Mouse (Mus musculus) gastrocnemius, adult 8-10 months (tissue): ENCODE results near the gene Atp6v0b. TPM values are rescaled to one million over a fixed set of nuclear protein-coding genes. Genes with fewer than 3 reads are reported as not detected.
A peak's percentile ranks its signal among the peaks of the same experiment; 100 is the strongest.

Source experiments
- DNase-seq, 2 experiments: peaks; one replicate each; pipeline ENCODE4 v3.0.0; 2022; ENCODE audit warnings: low spot score in 2 of 2
- total RNA-seq, 4 experiments: library from RNA; stranded (reverse); gene quantifications; 2 replicates each; pipeline ENCODE4 v1.2.4; 2022

Atp6v0b gene
- total RNA-seq, 4 experiments from 2014 or later = 86.6 to 96.0 (median 94.8) TPM

DNA sequence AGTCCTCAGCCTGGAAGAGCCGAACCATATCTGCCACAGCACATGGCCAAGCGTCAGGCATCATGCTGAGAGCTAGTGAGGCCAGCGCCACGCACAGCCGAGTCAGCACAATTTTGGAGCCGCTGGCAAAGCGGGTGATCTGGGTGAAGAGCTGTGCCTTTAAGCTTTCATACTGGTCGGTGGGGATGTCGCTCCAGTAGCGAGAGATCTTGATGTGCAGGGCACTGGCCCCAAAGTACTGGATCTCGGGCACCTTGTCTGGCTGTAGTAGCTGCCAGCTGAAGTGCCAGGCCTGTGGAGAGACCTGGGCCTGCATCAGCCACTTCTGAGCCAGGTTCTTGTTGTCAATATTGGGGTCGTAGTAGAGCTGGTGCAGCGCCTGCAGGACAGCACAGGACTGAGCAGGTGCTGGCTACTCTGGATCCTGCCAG lies 25.0 kb upstream of the Atp6v0b start:
- peak in 1 of 2 experiments; percentile 22 for DNase-seq

DNA sequence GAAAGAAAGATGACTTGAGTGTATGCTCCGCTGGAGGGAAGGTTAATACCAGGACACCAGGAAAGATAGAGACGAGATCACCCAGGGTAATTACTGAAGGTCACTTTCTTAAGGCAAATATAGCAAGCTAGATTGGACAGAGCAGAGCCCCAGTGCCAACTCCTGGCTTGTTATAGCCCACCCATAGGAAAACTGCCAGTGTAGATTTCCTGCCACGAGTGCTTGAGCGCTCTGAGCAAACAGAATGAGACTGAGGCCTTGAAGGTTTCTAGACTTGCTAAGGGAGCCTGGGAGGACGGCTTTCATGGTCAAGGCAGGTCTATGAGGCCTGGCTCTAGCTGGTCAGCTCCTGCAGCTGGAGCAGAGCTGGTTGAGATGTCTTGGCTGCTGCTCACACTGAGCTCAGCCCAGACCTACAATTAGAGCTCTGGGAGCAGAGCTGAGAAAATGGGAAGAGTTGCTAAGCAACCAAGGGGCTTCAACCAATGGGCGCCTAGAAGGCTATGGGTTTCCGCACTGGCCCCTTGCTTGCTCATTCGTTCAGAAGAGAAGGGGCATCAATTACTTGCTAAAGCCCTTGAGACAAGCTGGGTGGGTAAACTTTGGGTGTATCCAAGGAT lies 21.8 kb upstream of the Atp6v0b start:
- no peak for DNase-seq

GRCm38 (mm10) chr4:117906196-117906595 lies 19.1 kb upstream of the Atp6v0b start:
- DNase-seq = peak; percentile 49 to 69

DNA sequence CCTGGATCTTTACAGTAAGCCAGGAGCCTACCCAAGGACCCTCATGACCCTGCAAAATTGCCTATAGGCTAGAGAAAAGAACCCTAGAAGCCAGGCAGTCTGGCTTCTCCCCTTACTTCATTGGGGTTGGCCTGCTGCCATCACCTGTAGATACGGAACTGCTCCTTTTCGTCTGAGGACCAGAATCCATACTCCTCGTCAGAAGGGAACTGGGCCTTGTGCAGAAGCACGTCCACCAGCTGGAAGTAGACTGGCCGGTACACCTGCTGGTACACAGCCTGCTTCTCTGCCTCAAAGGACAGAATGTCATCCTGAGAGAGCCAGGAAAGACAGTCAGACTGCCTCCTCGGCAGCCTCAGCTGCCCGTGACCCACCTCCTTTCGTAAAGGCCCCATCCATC lies 17.6 kb upstream of the Atp6v0b start:
- no peak for DNase-seq

DNA sequence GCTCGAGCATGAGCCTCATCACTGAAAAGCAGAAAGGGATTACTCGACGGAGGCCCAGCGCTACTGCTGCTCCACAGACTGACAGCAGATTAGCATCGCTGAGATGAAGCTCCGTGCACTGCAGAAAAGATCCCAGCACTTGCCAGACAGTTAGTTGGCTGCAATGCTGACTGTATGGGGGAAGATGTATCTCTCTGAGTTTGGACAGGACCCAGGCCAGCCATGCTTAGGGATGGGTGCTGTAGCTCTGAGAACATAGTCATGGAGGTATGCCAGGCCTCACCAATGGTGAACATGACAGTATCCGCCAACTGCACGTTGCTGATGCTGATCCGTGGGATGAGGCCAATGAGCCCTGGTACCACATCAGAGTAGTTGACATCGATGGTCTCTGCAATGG lies 17.0 kb upstream of the Atp6v0b start:
- DNase-seq = no peak

DNA sequence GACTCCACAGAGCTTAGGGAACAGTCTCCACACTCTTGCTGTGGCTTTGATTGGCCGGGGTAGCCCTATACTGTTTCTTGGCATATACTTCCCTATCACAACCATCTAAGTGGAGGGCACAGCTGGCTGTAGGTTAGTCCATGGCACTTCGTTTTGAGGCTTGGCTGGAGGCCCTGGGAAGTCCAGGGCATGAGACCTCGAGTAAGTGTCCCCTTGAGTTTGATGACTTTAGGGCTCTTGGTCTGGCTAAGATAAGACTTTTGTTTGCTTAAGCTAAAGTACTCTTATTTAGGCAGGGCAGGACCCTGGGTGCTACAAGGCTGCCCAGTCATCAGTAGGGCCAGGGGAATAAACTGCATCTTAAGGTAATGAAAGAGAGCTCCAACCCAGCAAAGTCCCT lies 11.0 kb upstream of the Atp6v0b start:
- DNase-seq = no peak

GRCm38 (mm10) chr4:117896031-117896430 lies 8.9 kb upstream of the Atp6v0b start:
- no peak for DNase-seq

GRCm38 (mm10) chr4:117895339-117895738 lies 8.2 kb upstream of the Atp6v0b start:
- no peak for DNase-seq

DNA sequence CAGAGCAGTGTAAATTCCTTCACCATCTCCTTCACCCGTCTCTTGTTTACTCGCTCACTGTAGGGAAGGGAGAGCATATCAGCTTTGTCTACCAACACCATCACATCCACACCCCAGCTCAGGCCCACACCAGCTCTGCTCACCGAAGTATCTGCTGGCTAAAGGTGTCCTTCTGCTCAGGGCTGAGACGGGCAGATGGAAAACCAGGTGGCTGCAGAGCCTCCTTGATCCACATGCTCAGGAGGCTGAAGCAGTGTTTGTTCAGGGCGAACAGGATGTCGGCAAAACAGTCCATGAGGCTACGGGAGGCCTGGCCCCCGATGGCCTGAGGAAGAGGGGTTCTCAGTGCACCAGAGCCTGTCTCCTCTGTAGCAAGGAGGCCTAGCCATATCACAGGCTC lies 7.5 kb upstream of the Atp6v0b start:
- no peak for DNase-seq

DNA sequence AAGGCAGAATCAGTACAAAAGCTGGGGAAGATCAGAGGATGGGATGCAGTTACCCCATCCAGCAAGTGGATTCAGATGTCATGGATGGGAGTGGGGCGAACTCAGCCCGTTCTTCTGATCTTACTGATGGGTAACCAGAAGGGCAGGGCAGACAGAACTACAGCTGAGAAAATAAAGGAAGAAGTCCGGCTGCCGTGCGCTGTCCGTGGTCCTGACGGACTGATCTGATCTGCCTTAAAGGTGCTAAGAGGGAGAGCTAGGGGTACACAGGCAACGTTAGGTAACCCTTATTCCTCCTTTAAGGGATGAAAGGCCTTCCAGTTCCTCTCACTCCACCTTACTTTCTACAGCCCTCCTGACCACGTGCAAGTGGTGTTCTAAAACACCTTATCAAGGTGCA lies 6.2 kb upstream of the Atp6v0b start:
- DNase-seq = no peak

- peak; percentile 68 to 72 for DNase-seq
Measured at GRCm38 (mm10) chr4:117891738-117892161, 4.6 kb upstream of the Atp6v0b start, which contains the start of gene Dph2. Gene Dph2, minus strand, starts transcription at chr4:117892032.

GRCm38 (mm10) chr4:117890750-117891149 lies 3.6 kb upstream of the Atp6v0b start:
- DNase-seq = no peak

DNA sequence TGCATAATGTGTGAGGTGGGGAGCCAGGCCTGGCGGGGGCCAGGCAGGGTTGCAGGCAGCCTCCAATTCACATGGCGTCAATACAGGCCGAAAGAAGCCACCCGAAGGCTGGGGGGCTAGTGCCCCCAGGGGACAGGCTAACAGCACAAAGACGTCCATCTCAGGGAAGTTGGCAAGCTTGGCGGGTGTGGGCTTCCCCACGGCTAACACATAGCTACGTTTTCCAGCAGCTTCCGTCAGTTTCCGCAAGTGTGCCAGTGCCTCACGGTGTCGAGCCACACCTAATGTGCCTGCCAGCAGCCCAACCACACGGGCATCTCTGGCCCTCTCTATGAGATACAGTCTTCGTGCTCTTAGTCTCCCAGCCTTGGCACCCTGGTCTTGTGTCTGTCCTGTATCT lies 2.9 kb upstream of the Atp6v0b start:
- DNase-seq = no peak

GRCm38 (mm10) chr4:117889471-117889870 lies 2.3 kb upstream of the Atp6v0b start:
- no peak for DNase-seq

DNA sequence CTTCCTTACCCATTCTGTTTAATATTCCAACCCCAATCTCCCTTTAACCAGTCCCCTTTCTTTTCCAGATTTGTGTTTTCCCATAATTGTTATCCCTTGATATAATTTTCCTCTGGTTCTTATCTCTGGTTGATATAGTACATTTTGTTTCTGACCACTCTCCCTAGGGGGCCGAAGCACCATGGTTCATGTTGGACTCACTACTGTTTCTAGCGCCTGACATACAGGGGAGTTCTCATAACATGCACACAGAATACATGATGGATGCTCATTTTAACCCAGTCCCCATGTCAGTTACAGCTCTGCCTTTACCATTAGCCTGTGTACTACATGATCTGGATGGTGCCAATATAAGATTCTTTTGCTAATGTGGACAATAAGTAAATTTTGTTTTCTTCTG lies 787 bp upstream of the Atp6v0b start:
- DNase-seq = no peak

DNA sequence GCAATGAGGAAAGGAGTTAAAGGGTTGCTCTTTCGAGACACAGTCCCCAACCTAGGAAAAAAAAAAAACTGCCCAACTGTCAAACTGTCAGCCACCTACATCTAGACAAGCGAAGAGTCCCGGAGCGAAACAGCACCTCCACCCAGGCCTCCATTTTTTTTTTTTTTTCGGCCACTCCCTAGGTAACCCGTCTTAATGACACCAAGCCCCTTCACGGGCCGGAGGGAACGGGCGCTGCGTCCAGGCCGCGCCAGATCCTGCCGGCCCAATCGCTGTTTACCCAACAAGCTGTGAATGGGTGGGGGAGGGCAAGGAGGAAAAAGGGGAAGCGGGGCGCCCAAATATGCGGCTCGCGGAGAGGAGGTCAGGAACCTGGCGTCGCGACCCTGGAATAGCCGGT lies 489 bp downstream of the Atp6v0b start:
- DNase-seq = no peak

GRCm38 (mm10) chr4:117885994-117886393 lies 1.1 kb downstream of the Atp6v0b start:
- no peak for DNase-seq

DNA sequence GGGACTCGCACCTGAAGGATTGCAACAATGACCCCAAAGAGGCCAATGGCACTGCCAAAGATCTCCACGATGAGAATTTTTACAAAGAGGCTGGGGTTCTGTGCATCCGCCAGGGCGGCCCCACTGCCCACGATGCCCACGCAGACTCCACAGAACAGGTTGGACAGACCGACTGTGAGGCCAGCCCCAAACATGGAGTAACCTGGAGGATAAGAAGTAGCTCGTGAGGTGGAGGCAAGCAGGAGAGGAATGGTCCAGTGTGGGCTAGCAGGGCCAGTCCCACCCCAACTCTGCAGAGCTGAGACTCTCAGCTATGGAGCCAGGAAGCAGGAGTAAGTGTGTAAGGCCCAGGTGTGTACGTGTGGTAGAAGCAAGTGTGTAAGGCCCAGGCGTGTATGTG lies 2.0 kb downstream of the Atp6v0b start:
- no peak for DNase-seq

- no peak for DNase-seq
Measured at GRCm38 (mm10) chr4:117884146-117884545, 3.0 kb downstream of the Atp6v0b start.

GRCm38 (mm10) chr4:117882701-117883691 lies 4.1 kb downstream of the Atp6v0b start, which contains the start of gene B4galt2:
Gene B4galt2, minus strand, starts transcription at chr4:117883487.
- peak in 1 of 2 experiments; percentile 41 for DNase-seq

DNA sequence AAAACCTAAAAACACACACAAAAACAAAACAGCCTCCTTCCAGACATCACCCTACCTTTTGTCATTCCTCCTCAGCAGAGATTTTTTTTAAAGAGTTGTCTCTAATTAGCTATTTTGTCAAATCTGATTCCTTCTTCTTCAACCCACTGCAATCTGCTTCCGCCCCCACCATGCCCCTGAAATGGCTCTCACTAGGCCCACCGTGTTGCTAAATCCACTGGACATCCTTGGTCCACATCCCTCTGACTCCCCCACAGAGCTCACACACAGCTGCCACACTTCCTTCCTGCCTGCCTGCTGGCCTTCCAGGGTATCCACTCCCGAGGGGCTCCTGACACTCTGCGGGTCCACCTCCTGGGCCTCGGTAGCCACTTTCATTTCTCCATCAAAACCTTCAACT lies 8.4 kb downstream of the Atp6v0b start:
- DNase-seq = no peak

DNA sequence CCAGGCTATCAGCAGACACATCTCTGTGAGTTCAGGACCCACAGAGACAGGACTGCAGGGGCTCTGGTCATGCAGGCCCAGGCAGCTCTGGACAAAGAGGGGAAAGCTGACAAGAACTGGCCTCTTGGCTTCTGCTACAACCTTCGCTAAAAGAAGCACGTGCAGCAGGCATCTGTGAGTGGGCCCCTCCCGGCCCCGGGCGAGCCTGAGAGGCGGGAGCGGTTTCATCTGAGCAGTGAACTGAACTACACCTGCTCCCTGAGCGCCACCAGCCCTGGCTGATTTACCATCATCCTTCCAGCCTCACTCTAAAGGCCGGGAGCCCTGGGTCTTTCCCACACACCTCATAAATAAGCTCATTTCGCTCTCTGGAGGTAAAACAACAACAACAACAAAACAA lies 8.8 kb downstream of the Atp6v0b start:
- DNase-seq = no peak
